Mouse (Mus musculus) gonadal fat pad, adult 2 months (tissue): Measurements from ENCODE around the gene Rps18. TPM values are rescaled to one million over a fixed set of nuclear protein-coding genes. Genes with fewer than 3 reads are reported as not detected.
"Not testable (repeated sequence)": the region's sequence is repeated elsewhere in the genome, so short reads cannot be mapped to it uniquely, and the experiment has no call there.

Source experiments
- DNase-seq: peaks from one replicate; pipeline ENCODE4 v3.0.0-alpha.2; 2012; ENCODE audit warnings: low read depth
- polyA plus RNA-seq: library from polyadenylated mRNA; depleted of rRNA; stranded (reverse); fragments of >200 nt; gene quantifications from 2 replicates; pipeline ENCODE4 v1.2.3, GENCODE M21; 2012; rRNA removed

Rps18 gene
- polyA plus RNA-seq, 1 experiment, result 816 TPM

DNA sequence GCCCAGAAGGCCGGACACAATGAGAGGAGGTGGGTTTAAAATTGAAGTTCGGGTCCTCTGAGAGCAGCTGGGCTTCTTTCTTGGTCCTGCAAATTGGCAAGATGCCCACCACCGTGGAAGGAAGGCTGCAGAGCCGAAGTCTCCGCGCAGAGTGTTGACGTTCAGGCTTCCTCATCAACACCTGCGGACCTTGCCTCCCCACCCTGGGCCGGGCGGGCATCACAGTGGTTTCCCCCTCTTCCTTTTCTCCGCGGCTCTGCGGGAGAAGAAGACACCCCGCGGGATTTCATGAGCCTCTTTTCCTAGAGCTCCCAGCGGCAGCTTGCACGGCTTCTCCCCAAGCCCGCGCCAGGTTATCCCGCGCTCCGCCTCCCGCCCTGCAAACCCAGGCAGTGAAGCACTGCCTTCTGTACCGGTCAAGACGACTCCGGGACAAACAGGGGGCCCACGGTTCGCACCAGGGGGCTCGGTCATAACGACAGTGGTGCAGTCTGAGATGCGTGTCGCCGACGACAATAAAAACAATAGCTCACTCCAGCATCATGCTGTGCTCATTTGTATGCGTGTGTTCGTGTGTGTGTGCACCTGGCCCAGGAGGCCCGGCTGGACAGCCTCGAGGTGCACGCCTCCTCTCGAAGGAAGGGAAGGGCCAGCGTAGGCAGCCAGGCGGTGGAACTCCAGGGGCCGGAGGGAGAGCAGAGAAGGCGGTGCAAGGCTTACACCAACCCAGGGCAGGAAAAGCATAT, 47.3 kb downstream of the Rps18 start:
- DNase-seq, result no peak

- DNase-seq, result not testable (repeated sequence)
Observed at GRCm38 (mm10) chr17:33904835-33905234, 51.0 kb downstream of the Rps18 start, which contains the start of gene Platr17. TSS of gene Platr17 (plus strand) at chr17:33905135.

GRCm38 (mm10) chr17:33903911-33904651, 51.7 kb downstream of the Rps18 start:
- not testable (repeated sequence) for DNase-seq

GRCm38 (mm10) chr17:33902491-33902890, 53.3 kb downstream of the Rps18 start:
- DNase-seq, result no peak

DNA sequence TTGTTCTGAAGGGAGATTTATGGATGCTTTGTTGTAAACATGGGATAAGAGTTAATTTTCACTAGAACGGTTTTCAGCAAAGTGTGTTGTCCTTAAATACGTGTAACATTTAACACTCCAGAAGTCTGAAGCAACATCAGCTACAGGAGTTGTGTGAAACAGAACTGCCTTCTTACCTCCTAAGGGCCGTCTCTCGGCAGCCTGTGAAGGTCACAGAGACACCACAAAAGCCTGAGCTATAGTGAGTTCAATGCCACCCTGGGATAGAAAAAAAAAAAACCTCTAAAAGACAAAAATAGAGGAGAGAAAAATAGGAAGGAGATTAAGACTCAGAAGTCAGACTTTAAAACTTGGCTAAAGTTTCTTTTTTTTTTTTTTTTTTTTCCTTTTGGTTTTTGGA, 53.7 kb downstream of the Rps18 start:
- no peak for DNase-seq

Other genes starting within 250 kb of the Rps18 start
- 93.7 and 135 TPM in 2 replicates for gene March2, start 237.3 kb downstream of the Rps18 start, polyA plus RNA-seq
- 288 and 307 TPM in 2 replicates for gene Rab11b, start 195.5 kb downstream of the Rps18 start, polyA plus RNA-seq
- gene Angptl4, start 174.2 kb downstream of the Rps18 start, polyA plus RNA-seq, result 171 and 402 TPM in 2 replicates
- 106 and 146 TPM in 2 replicates for gene Kank3, start 145.5 kb downstream of the Rps18 start, polyA plus RNA-seq
- 823 and 990 TPM in 2 replicates for gene Rps28, start 131.4 kb downstream of the Rps18 start, polyA plus RNA-seq
- gene Ndufa7, start 131.4 kb downstream of the Rps18 start, polyA plus RNA-seq, result 564 and 606 TPM in 2 replicates
- 107 and 143 TPM in 2 replicates for gene Cd320, start 112.9 kb downstream of the Rps18 start, polyA plus RNA-seq
- gene Gm7029, start 82.2 kb downstream of the Rps18 start, polyA plus RNA-seq, result not detected in 2 replicates
- gene Kifc1, start 65.3 kb downstream of the Rps18 start, polyA plus RNA-seq, result 2.4 TPM in 2 replicates
- gene Platr17, start 50.9 kb downstream of the Rps18 start, polyA plus RNA-seq, result not detected in 2 replicates
- 36.7 and 45.8 TPM in 2 replicates for gene Daxx, start 46.6 kb downstream of the Rps18 start, polyA plus RNA-seq
- gene Tapbp, start 40.1 kb downstream of the Rps18 start, polyA plus RNA-seq, result 148 and 171 TPM in 2 replicates
- gene Zbtb22, start 40.1 kb downstream of the Rps18 start, polyA plus RNA-seq, result 46.7 and 60.7 TPM in 2 replicates
- gene Rgl2, start 26.5 kb downstream of the Rps18 start, polyA plus RNA-seq, result 117 and 144 TPM in 2 replicates
- 24.1 and 37.0 TPM in 2 replicates for gene Pfdn6, start 15.7 kb downstream of the Rps18 start, polyA plus RNA-seq
- 14.9 and 18.1 TPM in 2 replicates for gene Wdr46, start 15.3 kb downstream of the Rps18 start, polyA plus RNA-seq
- gene B3galt4, start 4.5 kb downstream of the Rps18 start, polyA plus RNA-seq, result 8.1 and 8.7 TPM in 2 replicates
- 54.5 and 62.2 TPM in 2 replicates for gene Vps52, start 189 bp downstream of the Rps18 start, polyA plus RNA-seq
- 2,228 and 2,761 TPM in 2 replicates for gene H2-K1, start 44.3 kb upstream of the Rps18 start, polyA plus RNA-seq
- 29.4 and 29.6 TPM in 2 replicates for gene Ring1, start 68.7 kb upstream of the Rps18 start, polyA plus RNA-seq
- 75.6 and 95.1 TPM in 2 replicates for gene H2-Ke6, start 72.1 kb upstream of the Rps18 start, polyA plus RNA-seq
- 207 and 240 TPM in 2 replicates for gene Slc39a7, start 75.7 kb upstream of the Rps18 start, polyA plus RNA-seq
- 51.3 and 53.0 TPM in 2 replicates for gene Rxrb, start 75.8 kb upstream of the Rps18 start, polyA plus RNA-seq
- gene Col11a2, start 83.4 kb upstream of the Rps18 start, polyA plus RNA-seq, result 0.69 and 1.0 TPM in 2 replicates
- 2.1 and 2.5 TPM in 2 replicates for gene H2-Oa, start 136.3 kb upstream of the Rps18 start, polyA plus RNA-seq
- 73.0 and 74.6 TPM in 2 replicates for gene H2-DMa, start 163.5 kb upstream of the Rps18 start, polyA plus RNA-seq
- 110 and 117 TPM in 2 replicates for gene Brd2, start 166.6 kb upstream of the Rps18 start, polyA plus RNA-seq
- gene H2-DMb2, start 187.3 kb upstream of the Rps18 start, polyA plus RNA-seq, result 51.4 and 61.0 TPM in 2 replicates
- 87.5 and 107 TPM in 2 replicates for gene H2-DMb1, start 197.1 kb upstream of the Rps18 start, polyA plus RNA-seq
- 23.3 and 27.8 TPM in 2 replicates for gene Tap1, start 231.6 kb upstream of the Rps18 start, polyA plus RNA-seq
- gene Psmb9, start 231.8 kb upstream of the Rps18 start, polyA plus RNA-seq, result 32.1 and 32.8 TPM in 2 replicates
- 56.3 and 58.9 TPM in 2 replicates for gene Psmb8, start 241.7 kb upstream of the Rps18 start, polyA plus RNA-seq
- 28.0 and 33.7 TPM in 2 replicates for gene Tap2, start 247.5 kb upstream of the Rps18 start, polyA plus RNA-seq